Mouse (Mus musculus) MEL (cell line): Measurements from ENCODE around the gene Hp.

Experiments
- HCFC1 ChIP-seq: IDR thresholded peaks from 2 replicates; pipeline ENCODE4 v1.6.1; 2012; ENCODE audit warnings: low read depth, mild to moderate bottlenecking, inconsistent platforms, low read length, improper control_type of control experiment, moderate library complexity
- JUND ChIP-seq: IDR thresholded peaks from 2 replicates; pipeline ENCODE4 v1.6.1; 2011; ENCODE audit warnings: low read depth, mild to moderate bottlenecking, improper control_type of control experiment, low read length
- KAT2A ChIP-seq: conservative IDR thresholded peaks from 2 replicates; pipeline ENCODE4 v1.6.1; 2012; ENCODE audit warnings: low read depth, low read length, improper control_type of control experiment, inconsistent platforms
- POLR2A ChIP-seq, 2 experiments: IDR thresholded peaks; 2 replicates each; pipeline ENCODE4 v1.6.1; 2011 to 2012; ENCODE audit warnings: low read length in 2 of 2, mild to moderate bottlenecking in 2 of 2, control low read depth in 1 of 2, improper control_type of control experiment in 1 of 2, low read depth in 1 of 2, moderate library complexity in 1 of 2; ENCODE audit not compliant: control insufficient read depth in 1 of 2, insufficient read depth in 1 of 2, poor library complexity in 1 of 2
- TBP ChIP-seq: IDR thresholded peaks from 2 replicates; pipeline ENCODE4 v1.8.0; 2011; ENCODE audit warnings: low read depth, low read length, improper control_type of control experiment

- no peak for TF ChIP-seq JUND
- TF ChIP-seq TBP = no peak
- no peak for TF ChIP-seq POLR2A (IDR thresholded peaks at IDR 0.05; ENCODE audit: control insufficient read depth in 1 of 2, insufficient read depth in 1 of 2, low read depth in 1 of 2, low read length in 2 of 2, poor library complexity in 1 of 2)
- TF ChIP-seq KAT2A = no peak
- no peak for TF ChIP-seq HCFC1
Measured at GRCm38 (mm10) chr8:109564766-109565165, 14.2 kb downstream of the Hp start.
